Mouse (Mus musculus) mature B cell (primary cell): ENCODE data around the gene Slc25a21.
"Not testable (repeated sequence)": the region's sequence is repeated elsewhere in the genome, so short reads cannot be mapped to it uniquely, and the experiment has no call there.

ENCODE experiments used
- in situ Hi-C: fragments of 300-500 bp; cut with MboI; formaldehyde crosslinking; loops from 2 replicates; pipeline ENCODE4 v1.14.3; 2019

Slc25a21 gene

DNA sequence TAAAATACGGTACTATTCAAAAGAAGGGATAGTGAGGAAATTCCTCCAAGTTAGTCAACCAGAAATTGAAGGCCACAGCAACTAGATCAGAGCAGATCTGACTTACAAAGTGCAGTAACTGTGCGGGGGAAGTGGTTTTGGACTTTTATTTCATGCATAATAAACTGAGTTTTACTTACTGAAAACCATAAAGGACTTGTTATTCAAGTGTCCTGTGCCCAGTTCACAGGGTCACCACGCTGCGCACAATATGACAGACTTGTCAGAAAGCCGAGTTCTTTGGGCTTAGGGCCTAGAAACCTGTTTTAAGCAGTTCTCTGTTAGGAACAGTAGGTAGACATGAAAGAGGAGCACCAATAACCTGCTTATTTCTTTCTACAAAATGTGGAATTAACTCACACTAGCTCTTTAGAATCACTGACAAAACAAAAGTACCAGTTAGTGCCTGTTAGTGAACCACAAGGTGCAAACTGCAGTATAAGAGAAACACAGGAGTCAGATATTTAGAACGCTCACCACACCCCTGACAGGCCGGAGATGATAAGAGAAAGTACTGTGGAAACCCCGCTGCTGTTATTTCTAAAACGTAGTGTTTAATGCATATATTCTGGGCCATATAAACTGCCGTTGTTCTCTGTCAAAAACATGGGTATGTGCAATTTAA, at the start of gene Slc25a21:
Gene Slc25a21 (minus strand): TSS at position 110 of the 664 bp plus-strand sequence.
- in situ Hi-C loops, result no loop called here

- in situ Hi-C loops, result loop anchor here (25.0 kb wide), 1 partner anchor 1968 kb away; the partner anchor contains the start of gene Fbxo33
These were observed 46.6 kb upstream of the Slc25a21 start for GRCm38 (mm10) chr12:57243671-57244495.

DNA sequence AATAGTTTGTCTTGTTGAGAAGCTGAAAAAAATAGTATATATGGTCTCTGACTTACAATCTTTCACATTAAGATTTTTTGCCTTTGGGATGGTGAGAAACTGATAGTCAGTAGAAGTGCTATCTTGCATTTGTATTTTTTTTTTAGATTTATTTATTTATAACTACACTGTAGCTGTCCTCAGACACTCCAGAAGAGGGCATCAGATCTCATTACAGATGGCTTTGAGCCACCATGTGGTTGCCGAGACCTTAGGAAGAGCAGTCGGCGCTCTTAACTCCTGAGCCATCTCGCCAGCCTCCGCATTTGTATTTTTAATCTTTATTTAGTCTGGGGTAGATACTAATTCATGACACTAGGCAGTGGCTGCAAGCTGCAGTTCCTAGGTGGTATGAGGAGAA, 36.1 kb upstream of the Slc25a21 start:
- in situ Hi-C loops, result loop anchor here (25.0 kb wide), 1 partner anchor 1979 kb away; the partner anchor contains the start of gene Fbxo33

DNA sequence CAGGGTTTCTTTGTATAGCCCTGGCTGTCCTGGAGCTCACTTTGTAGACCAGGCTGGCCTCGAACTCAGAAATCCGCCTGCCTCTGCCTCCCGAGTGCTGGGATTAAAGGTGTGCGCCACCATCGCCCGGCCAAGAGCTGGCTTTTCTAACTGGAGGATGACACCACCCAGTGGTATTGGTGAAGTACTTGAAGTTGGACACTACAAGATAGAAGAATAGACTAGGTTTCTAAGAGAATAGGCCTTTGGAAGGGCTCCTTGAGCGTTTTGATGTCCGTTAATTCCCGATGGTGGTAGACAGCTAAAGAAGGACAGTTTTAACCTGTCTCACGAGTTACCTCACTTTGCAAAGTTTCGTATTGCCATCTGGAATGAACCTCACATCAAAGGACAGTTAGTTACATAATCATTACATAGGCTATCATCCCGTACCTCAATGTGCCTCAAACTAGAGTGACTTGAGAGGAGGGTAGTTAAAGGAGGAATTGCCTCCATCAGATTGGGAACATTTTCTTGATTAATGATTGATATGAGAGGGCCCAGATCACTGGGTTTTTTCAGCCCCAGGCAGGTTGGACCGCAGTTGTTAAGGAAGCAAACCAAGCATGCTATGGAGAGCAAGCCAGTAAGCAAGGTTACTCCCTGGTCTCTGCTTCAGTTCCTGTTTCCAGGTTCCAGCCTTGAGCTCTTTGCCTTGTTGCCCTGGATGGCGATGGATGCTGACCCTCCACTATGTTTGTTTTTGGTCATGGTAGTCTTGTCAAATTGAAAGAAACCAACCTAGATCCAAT, 34.0 kb upstream of the Slc25a21 start:
- in situ Hi-C loops, result loop anchor here (25.0 kb wide), 1 partner anchor 1981 kb away; the partner anchor contains the start of gene Fbxo33

DNA sequence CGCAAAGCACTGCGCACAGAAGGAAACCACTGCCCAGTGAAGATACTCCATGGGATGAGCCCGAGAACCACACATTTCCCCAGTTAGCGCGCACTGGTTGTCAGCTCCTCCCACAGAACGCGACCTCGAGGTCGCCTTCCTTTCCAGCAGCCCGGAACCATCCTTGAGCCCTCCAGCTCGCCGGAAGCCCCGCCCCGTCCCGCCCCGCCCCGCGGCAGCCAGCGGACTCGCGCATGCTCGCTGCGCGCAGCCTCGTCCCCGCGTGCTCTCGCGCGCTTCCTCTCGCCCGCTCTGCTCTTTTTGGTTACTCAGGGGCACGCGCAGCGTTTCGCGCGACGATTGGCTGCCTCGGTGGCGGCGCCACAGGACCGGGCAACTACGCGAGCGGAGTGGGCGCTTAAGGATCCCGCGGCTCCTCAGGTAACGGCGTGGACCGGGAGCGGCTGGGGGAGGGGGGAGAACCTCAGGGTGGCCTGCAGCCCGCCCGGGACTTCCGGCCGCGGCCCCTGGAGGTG, 33.0 kb upstream of the Slc25a21 start, which contains the start of the genes Prps1l3 and Mipol1:
Gene Prps1l3 (plus strand): TSS at position 221 of the 515 bp plus-strand sequence.
Gene Mipol1 (plus strand): TSS at position 236 of the 515 bp plus-strand sequence.
- in situ Hi-C loops, result loop anchor here (25.0 kb wide), 1 partner anchor 1982 kb away; the partner anchor contains the start of gene Fbxo33

- in situ Hi-C loops, result loop anchor here (25.0 kb wide), 1 partner anchor 1983 kb away; the partner anchor contains the start of gene Fbxo33
These were observed 32.4 kb upstream of the Slc25a21 start for GRCm38 (mm10) chr12:57229703-57230102.

DNA sequence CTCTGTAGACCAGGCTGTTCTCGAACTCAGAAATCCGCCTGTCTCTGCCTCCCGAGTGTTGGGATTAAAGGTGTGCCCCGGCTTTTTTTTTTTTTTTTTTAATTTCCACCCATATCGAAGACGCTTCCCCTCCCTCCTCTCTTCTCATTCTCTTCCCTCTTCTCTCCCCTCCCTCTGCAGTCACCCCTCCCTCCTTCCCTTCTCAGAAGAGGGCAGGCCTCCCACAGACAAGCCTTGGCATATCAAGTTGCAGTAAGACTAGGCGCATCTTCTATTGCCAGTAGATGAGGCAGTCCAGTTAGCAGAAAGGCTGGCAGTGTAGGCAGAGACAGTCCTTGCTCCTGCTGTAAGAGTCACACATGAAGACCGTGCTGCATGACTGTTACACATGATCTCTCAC, 30.5 kb upstream of the Slc25a21 start:
- in situ Hi-C loops, result loop anchor here (25.0 kb wide), 1 partner anchor 1985 kb away; the partner anchor contains the start of gene Fbxo33

DNA sequence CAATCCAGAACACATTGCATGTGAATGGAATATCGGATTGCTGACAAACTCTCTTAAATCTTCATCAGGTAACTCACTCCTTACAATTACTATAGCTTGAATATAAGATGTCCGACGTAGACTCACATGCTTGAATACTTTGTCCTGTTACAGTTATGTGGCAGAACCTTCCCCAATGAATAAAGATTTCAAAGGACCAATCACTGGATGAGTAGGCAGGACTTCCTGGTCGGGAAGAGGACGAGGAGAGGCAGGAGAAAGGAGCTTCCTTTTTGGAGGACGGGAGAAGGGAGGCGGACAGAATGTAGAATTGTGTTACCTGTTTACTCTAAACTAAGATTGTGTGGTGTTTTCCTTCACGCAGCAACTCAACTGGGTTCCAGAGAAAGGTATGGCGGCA, 29.1 kb upstream of the Slc25a21 start:
- in situ Hi-C loops, result loop anchor here (25.0 kb wide), 1 partner anchor 1986 kb away; the partner anchor contains the start of gene Fbxo33

DNA sequence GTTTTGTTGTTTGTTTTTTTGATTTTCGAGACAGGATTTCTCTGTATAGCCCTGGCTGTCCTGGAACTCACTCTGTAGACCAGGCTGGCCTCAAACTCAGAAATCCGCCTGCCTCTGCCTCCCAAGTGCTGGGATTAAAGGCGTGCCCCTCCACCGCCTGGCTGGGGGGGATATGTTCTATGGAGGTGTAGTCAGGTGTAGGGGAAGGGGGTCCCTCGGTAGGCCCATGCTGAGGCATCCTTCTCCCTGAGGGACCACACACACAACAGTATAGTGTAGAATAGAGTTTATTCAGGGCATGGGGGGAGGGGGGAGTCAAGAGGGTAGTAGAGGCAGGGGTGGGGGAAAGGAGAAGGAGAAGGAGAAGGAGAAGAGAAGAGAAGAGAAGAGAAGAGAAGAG, 15.2 kb upstream of the Slc25a21 start:
- in situ Hi-C loops, result not testable (repeated sequence)

- in situ Hi-C loops, result no loop called here
These were observed 14.4 kb upstream of the Slc25a21 start for GRCm38 (mm10) chr12:57211353-57212311.

GRCm38 (mm10) chr12:57204276-57204851, 7.1 kb upstream of the Slc25a21 start:
- in situ Hi-C loops, result no loop called here

GRCm38 (mm10) chr12:57201901-57202300, 4.6 kb upstream of the Slc25a21 start:
- in situ Hi-C loops, result no loop called here

GRCm38 (mm10) chr12:57199427-57199826, 2.2 kb upstream of the Slc25a21 start:
- in situ Hi-C loops, result no loop called here

- in situ Hi-C loops, result no loop called here
These were observed 997 bp upstream of the Slc25a21 start for GRCm38 (mm10) chr12:57198269-57198668.

GRCm38 (mm10) chr12:57196608-57197362, 487 bp downstream of the Slc25a21 start:
- in situ Hi-C loops, result no loop called here

DNA sequence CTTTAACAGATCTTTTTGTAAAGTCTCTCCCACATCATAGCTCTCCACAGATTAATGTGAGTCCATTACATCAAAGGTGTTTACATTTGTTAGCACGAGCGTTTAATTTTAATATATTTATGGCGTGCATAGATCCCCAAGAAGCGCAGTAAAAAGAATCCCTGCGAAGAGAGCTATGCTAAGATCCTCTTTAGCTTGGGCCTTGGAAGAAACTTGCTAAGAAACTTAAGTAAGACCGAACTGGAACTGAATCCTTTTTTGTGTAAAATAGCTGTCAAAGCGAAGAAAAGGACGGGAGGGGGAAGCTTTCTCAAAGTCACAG, 1.0 kb downstream of the Slc25a21 start:
- in situ Hi-C loops, result no loop called here

DNA sequence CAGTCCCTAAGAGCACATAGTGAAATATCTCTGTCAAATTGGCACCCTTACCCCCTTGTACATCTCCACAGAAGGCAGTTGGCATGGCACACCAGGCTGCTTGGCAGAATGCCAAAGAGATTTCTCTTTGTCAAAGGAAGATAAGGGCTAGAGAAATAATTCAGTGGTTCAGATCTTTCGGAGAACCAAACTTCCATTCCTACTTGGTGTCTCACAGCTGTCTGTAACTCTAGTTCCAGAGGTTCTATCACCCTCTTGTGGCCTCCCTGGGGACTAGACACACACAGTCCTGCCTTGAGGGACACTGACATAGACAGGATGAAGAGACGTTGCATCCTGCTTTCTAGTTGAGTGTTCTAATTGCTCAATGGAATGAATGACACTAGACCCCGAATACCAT, 2.7 kb downstream of the Slc25a21 start:
- in situ Hi-C loops, result no loop called here

DNA sequence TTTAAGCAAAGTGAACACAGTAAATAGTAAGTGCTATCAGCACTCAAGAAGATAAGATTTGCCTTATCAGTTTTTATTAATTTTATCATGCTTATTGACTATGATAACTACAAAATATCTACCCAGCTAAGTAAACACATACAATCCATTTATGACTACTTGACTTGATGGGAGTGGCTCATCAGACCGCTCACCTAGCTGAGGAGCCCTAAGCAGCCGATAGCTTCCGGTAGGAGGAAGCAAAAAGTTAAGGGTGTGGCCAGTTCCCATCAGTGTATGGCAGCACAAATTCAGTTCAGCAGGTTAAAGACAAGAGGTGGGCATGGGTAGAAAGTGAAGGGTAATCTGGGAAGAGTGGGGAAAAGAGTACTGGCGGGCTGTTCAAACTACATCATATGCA, 10.2 kb downstream of the Slc25a21 start:
- in situ Hi-C loops, result no loop called here

DNA sequence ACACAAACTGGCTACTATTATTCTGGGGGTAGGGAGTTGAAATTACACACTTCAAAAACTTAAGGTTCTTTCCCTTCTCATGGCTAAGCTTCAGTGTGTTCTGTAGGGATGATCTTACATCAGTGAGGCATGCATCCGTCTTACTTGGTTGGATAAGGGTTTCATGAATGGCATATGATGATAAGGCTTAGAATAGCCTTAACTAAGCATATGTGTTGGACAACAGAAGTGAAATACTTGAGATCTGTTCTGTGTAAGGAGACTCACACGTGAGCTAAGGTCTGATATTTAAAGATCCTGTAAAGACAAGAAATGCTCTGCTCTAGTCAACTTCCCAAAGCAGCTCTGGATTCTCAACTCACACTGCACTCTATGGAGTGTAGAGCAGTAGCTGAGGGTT, 11.1 kb downstream of the Slc25a21 start:
- in situ Hi-C loops, result no loop called here
